Mouse (Mus musculus) limb, embryonic 12.5 days (tissue): ENCODE results near the gene Ldb2. TPM values are rescaled to one million over a fixed set of nuclear protein-coding genes. Genes with fewer than 3 reads are reported as not detected.

Experiments
- ATAC-seq: fragments of 200-750 bp; cut with Nextera tagmentation; 2 replicates; pipeline ENCODE4 v1.8.0; 2017; ENCODE audit warnings: low read depth, moderate TSS enrichment; ENCODE audit not compliant: insufficient number of reproducible peaks, insufficient read depth, low FRiP score, low TSS enrichment
- H3K27ac ChIP-seq: fragments of 300-500 bp; sonication (generic); 2 replicates; pipeline ENCODE4 v1.5.1; 2016; ENCODE audit warnings: mild to moderate bottlenecking, moderate library complexity
- H3K27me3 ChIP-seq: fragments of 300-500 bp; sonication (generic); 2 replicates; pipeline ENCODE4 v1.6.1; 2016; ENCODE audit warnings: mild to moderate bottlenecking, moderate library complexity
- H3K36me3 ChIP-seq: fragments of 300-500 bp; sonication (generic); 2 replicates; pipeline ENCODE4 v1.6.1; 2016; ENCODE audit warnings: mild to moderate bottlenecking, moderate library complexity
- H3K4me1 ChIP-seq: fragments of 300-500 bp; sonication (generic); replicated peaks from 2 replicates; pipeline ENCODE4 v1.6.1; 2016
- H3K4me2 ChIP-seq: fragments of 300-500 bp; sonication (generic); 2 replicates; pipeline ENCODE4 v1.6.1; 2016; ENCODE audit warnings: mild to moderate bottlenecking, moderate library complexity
- H3K4me3 ChIP-seq: fragments of 300-500 bp; sonication (generic); replicated peaks from 2 replicates; pipeline ENCODE4 v1.5.1; 2016; ENCODE audit warnings: mild to moderate bottlenecking
- H3K9ac ChIP-seq: fragments of 300-500 bp; sonication (generic); replicated peaks from 2 replicates; pipeline ENCODE4 v1.6.1; 2016; ENCODE audit warnings: mild to moderate bottlenecking, moderate library complexity
- H3K9me3 ChIP-seq: fragments of 300-500 bp; sonication (generic); 2 replicates; pipeline ENCODE4 v1.6.1; 2016; ENCODE audit warnings: mild to moderate bottlenecking, moderate library complexity
- WGBS: fragments of 180-500 bp; shearing (Covaris S2); methylation state at CpG from one replicate; pipeline ENCODE4 v1.1.7; 2016; 5-methylcytosine and 5-hydroxymethylcytosine counted together
- polyA plus RNA-seq: library from polyadenylated mRNA; unstranded; fragments of >200 nt; fragmentation: Nextera tagmentation; extraction: Ambion mirVana; gene quantifications from 2 replicates; pipeline ENCODE4 v1.2.1, GENCODE M21; 2016

The Ldb2 gene
- polyA plus RNA-seq, 1 experiment from 2014 or later: 41.7 TPM

GRCm38 (mm10) chr5:44764911-44765310, 34.6 kb downstream of the Ldb2 start:
- WGBS: 89% methylated on average over 7 of the region's 7 CpGs
- H3K4me2 ChIP-seq: no peak overlapping the region
- H3K4me3 ChIP-seq: no peak overlapping the region
- ATAC-seq: no peak
- H3K27me3 ChIP-seq: no peaks in the 10 kb centered on the region
- no peak overlapping the region for H3K27ac ChIP-seq
- peaks cover 4% of the 10 kb centered on the region; the same call in 1 of the 2 replicates for H3K36me3 ChIP-seq
- no peaks in the 10 kb centered on the region for H3K9me3 ChIP-seq
- no peak overlapping the region for H3K9ac ChIP-seq
- H3K4me1 ChIP-seq: no peaks in the 10 kb centered on the region

GRCm38 (mm10) chr5:44759178-44759577, 40.3 kb downstream of the Ldb2 start:
- H3K27ac ChIP-seq: no peak overlapping the region
- no peak overlapping the region for H3K9ac ChIP-seq
- H3K4me3 ChIP-seq: no peak overlapping the region
- no peak overlapping the region for H3K4me2 ChIP-seq
- WGBS: 88% methylated on average over 4 of the region's 4 CpGs
- H3K4me1 ChIP-seq: no peaks in the 10 kb centered on the region
- H3K36me3 ChIP-seq: no peaks in the 10 kb centered on the region
- no peak for ATAC-seq
- H3K9me3 ChIP-seq: no peaks in the 10 kb centered on the region
- no peaks in the 10 kb centered on the region for H3K27me3 ChIP-seq

- no peaks in the 10 kb centered on the region for H3K27me3 ChIP-seq
- no peak for ATAC-seq
- H3K9ac ChIP-seq: no peak overlapping the region
- H3K9me3 ChIP-seq: no peaks in the 10 kb centered on the region
- H3K36me3 ChIP-seq: no peaks in the 10 kb centered on the region
- H3K4me3 ChIP-seq: no peak overlapping the region
- peaks cover 7% of the 10 kb centered on the region; the same call in 1 of the 2 replicates for H3K4me1 ChIP-seq
- no peak overlapping the region for H3K27ac ChIP-seq
- H3K4me2 ChIP-seq: no peak overlapping the region
- 73% methylated on average over 1 of the region's 1 CpGs for WGBS
These were observed 45.1 kb downstream of the Ldb2 start for GRCm38 (mm10) chr5:44754156-44754910.

GRCm38 (mm10) chr5:44745706-44746105, 53.8 kb downstream of the Ldb2 start:
- no peaks in the 10 kb centered on the region for H3K36me3 ChIP-seq

GRCm38 (mm10) chr5:44736366-44736765, 63.1 kb downstream of the Ldb2 start:
- ATAC-seq: no peak
- Histone ChIP-seq H3K4me3 (no peak overlapping the region), H3K4me1 (no peaks in the 10 kb centered on the region), H3K27me3 (no peaks in the 10 kb centered on the region), H3K4me2 (no peak overlapping the region), H3K27ac (no peak overlapping the region), H3K9ac (no peak overlapping the region), H3K9me3 (0 out of 2 replicates have a peak, but pooled peaks cover 4% of the 10 kb centered on the region), H3K36me3 (no peaks in the 10 kb centered on the region)
- 86% methylated on average over 3 of the region's 3 CpGs for WGBS

More at GRCm38 (mm10) chr5:44745706-44746105, 53.8 kb downstream of the Ldb2 start:
- H3K9ac ChIP-seq: no peak overlapping the region
- H3K4me3 ChIP-seq: no peak overlapping the region
- H3K4me2 ChIP-seq: no peak overlapping the region
- no peaks in the 10 kb centered on the region for H3K9me3 ChIP-seq
- ATAC-seq: no peak
- peaks cover 11% of the 10 kb centered on the region; the same call in 1 of the 2 replicates for H3K4me1 ChIP-seq
- 69% methylated on average over 1 of the region's 1 CpGs for WGBS
- H3K27me3 ChIP-seq: no peaks in the 10 kb centered on the region
- H3K27ac ChIP-seq: no peak overlapping the region

- H3K4me1 ChIP-seq: no peaks in the 10 kb centered on the region
- H3K27ac ChIP-seq: no peak overlapping the region
- no peaks in the 10 kb centered on the region for H3K36me3 ChIP-seq
- ATAC-seq: no peak
- no peak overlapping the region for H3K9ac ChIP-seq
- H3K9me3 ChIP-seq: 0 out of 2 replicates have a peak, but pooled peaks cover 4% of the 10 kb centered on the region
- no peak overlapping the region for H3K4me2 ChIP-seq
- no peak overlapping the region for H3K4me3 ChIP-seq
- 92% methylated on average over 3 of the region's 3 CpGs for WGBS
- H3K27me3 ChIP-seq: no peaks in the 10 kb centered on the region
These were observed 65.3 kb downstream of the Ldb2 start for GRCm38 (mm10) chr5:44734131-44734723.

GRCm38 (mm10) chr5:44729646-44730310, 69.7 kb downstream of the Ldb2 start:
- Histone ChIP-seq H3K4me2 (no peak overlapping the region), H3K9me3 (no peaks in the 10 kb centered on the region), H3K4me3 (no peak overlapping the region), H3K4me1 (no peaks in the 10 kb centered on the region; the same call in 1 of the 2 replicates), H3K9ac (no peak overlapping the region), H3K27ac (no peak overlapping the region), H3K27me3 (no peaks in the 10 kb centered on the region), H3K36me3 (no peaks in the 10 kb centered on the region)
- ATAC-seq: no peak
- WGBS: 63% methylated on average over 8 of the region's 8 CpGs

- ATAC-seq: no peak
- Histone ChIP-seq H3K9me3 (no peaks in the 10 kb centered on the region), H3K4me1 (peaks cover 2% of the 10 kb centered on the region), H3K4me2 (no peak overlapping the region), H3K9ac (no peak overlapping the region), H3K36me3 (no peaks in the 10 kb centered on the region), H3K4me3 (no peak overlapping the region), H3K27me3 (no peaks in the 10 kb centered on the region), H3K27ac (no peak overlapping the region)
- 91% methylated on average over 11 of the region's 11 CpGs for WGBS
These were observed 71.5 kb downstream of the Ldb2 start for GRCm38 (mm10) chr5:44727995-44728394.

- no peaks in the 10 kb centered on the region for H3K36me3 ChIP-seq
- no peak overlapping the region for H3K9ac ChIP-seq
- no peak overlapping the region for H3K4me2 ChIP-seq
- no peak overlapping the region for H3K27ac ChIP-seq
- 69% methylated on average over 14 of the region's 14 CpGs for WGBS
- H3K4me1 ChIP-seq: peaks cover 4% of the 10 kb centered on the region
- no peaks in the 10 kb centered on the region for H3K9me3 ChIP-seq
- ATAC-seq: no peak
- H3K27me3 ChIP-seq: no peaks in the 10 kb centered on the region
- H3K4me3 ChIP-seq: no peak overlapping the region
These were observed 72.7 kb downstream of the Ldb2 start for GRCm38 (mm10) chr5:44726546-44727476.

- Histone ChIP-seq H3K4me2 (no peak overlapping the region), H3K9ac (no peak overlapping the region), H3K27me3 (no peaks in the 10 kb centered on the region), H3K9me3 (no peaks in the 10 kb centered on the region), H3K36me3 (no peaks in the 10 kb centered on the region), H3K27ac (no peak overlapping the region), H3K4me3 (no peak overlapping the region), H3K4me1 (peaks cover 4% of the 10 kb centered on the region)
- no peak for ATAC-seq
- 93% methylated on average over 2 of the region's 2 CpGs for WGBS
These were observed 74.0 kb downstream of the Ldb2 start for GRCm38 (mm10) chr5:44725501-44725900.
